Mouse (Mus musculus): ENCODE results near the gene Ctbp2.

- TF ChIP-seq GATA1 (IDR thresholded peaks at IDR 0.05; ENCODE audit: low read length): no peak
- TF ChIP-seq TAL1 (IDR thresholded peaks at IDR 0.05; ENCODE audit: low read length): no peak
Observed at GRCm38 (mm10) chr7:132977981-132978380, 146.2 kb downstream of the Ctbp2 start.

All from erythroblast, embryonic 14.5 days (primary cell).